Mouse (Mus musculus): ENCODE measurements at regions not wholly inside any gene's neighbourhood (a gene's known extent, or its start where the extent isn't known, plus 50 kb on each side); places are given as distances from the start of the nearest gene placed in this dataset.
A peak's percentile ranks its signal among the peaks of the same experiment; 100 is the strongest.

GRCm38 (mm10) chr17:79555593-79555992 is 56.1 kb upstream of the Rmdn2 start:
- Histone ChIP-seq H3K4me2 (no peak overlapping the region), H3K4me3 (no peak overlapping the region), H3K36me3 (no peaks in the 10 kb centered on the region), H3K9ac (no peak overlapping the region), H3K27me3 (no peaks in the 10 kb centered on the region), H3K27ac (peak overlapping the region; percentile 55), H3K4me1 (peaks cover 13% of the 10 kb centered on the region), H3K9me3 (peaks cover 12% of the 10 kb centered on the region)
- 73% methylated on average over 1 of the region's 1 CpGs for WGBS
- no peak for ATAC-seq (ENCODE audit: borderline replicate concordance, extremely low read depth, low FRiP score, low TSS enrichment)

Data from lung, embryonic 15.5 days (tissue).